Mouse (Mus musculus): ENCODE results near the gene Tbc1d15. TPM values are rescaled to one million over a fixed set of nuclear protein-coding genes. Genes with fewer than 3 reads are reported as not detected.

Tbc1d15 gene
- 10 to 100 TPM; 41.4 to 42.9 TPM for total RNA-seq (2021)
- long read RNA-seq, experiment 1, transcript Tbc1d15-201 (17 exons, 3,752 nt): major isoform, 34 of 42 reads
- long read RNA-seq, experiment 1, partial matches to known transcripts: 6 of 42 reads
- long read RNA-seq, experiment 1, other reads (novel, unspliced or antisense): 2 of 42 reads
- long read RNA-seq, experiment 2, transcript Tbc1d15-201 (17 exons, 3,752 nt): major isoform, 25 of 33 reads
- long read RNA-seq, experiment 2, partial matches to known transcripts: 6 of 33 reads
- long read RNA-seq, experiment 2, other reads (novel, unspliced or antisense): 2 of 33 reads

DNA sequence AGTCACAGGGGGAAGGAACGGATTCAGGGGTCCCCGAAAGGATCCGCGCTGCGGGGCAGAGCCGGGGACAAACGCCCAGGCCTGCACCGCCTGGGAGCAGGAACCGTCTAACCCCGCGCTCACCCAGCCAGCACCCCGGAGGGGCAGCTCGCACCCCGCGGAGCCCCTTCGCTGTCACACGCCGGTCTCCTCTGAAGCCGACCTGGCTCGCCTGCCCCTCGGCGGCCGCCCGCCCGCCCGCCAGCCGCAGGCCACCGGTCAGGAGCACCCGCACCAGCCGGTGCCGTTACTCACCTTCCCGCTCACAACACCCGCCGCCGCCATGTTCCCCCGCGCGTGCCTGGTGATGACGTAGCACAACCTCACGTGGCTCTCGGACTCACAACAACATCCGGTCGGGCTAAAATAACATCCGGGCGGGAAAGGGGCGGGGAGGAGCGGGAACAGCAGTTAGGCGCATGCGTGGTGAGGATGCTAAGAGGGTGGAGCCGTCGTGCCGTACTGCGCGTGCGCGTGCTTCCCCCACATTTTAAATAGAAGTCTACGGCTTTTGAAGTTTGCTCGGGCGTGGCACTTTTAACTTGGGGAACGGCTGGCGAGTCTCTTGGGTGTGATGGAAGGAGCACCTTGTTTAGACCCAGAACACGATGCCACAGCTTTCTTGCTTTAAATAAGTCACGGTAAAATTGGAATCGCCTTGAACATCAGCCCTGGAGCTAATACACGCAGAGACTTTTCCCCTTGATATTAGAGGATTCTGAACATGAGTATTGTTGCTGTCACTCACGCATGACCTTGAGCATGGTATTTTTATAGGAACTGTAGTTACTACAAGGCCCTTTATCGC is at the start of gene Tbc1d15:
Tbc1d15 (minus strand) TSS at position 380 of the 847 bp plus-strand sequence.
- DNase-seq (ENCODE audit: low spot score in 2 of 2): peak; percentile 98 to 99
- intact Hi-C loops (cut with DNase I): loop anchor here (5.0 kb wide), 2 partner anchors 41 to 61 kb away; no protein-coding TSS in a partner anchor

DNA sequence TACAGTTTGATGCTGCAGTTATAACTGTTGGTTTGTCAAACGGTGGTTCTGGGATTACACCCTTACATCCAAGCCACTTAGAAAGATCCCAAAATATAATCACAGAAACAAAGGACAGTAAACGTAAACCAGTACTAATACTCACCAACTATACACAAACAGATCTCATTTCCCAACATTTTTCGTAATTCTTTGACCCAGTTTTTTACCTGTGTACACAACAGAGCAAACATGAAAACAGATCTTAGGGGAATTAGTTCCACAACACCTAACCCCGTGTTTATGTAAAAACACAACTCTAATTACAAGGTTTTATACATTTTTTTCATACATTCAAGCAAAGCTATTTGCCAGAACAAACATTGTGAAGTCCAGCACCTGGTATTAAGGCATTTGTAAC is 47.4 kb upstream of the Tbc1d15 start:
- intact Hi-C loops (cut with DNase I): no loop called here
- no peak for DNase-seq (ENCODE audit: low spot score in 2 of 2)

DNA sequence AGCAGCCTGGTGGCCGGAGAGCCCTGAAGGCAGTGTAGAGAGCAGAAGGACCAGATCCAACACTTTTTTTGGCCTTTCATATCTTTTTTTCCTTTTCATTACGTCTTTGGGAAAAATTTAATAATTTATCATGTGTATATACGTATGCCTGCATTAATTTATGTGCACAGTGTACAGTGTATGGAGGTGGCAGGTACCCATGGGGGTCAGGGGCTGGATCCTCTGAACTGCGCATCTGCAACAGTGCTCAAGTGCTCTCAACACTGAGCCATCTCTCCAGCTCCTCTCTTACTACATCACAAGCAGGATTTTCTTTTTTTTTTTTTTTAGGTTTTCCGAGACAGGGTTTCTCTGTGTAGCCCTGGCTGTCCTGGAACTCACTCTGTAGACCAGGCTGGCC is 46.3 kb upstream of the Tbc1d15 start:
- intact Hi-C loops (cut with DNase I): no loop called here

DNA sequence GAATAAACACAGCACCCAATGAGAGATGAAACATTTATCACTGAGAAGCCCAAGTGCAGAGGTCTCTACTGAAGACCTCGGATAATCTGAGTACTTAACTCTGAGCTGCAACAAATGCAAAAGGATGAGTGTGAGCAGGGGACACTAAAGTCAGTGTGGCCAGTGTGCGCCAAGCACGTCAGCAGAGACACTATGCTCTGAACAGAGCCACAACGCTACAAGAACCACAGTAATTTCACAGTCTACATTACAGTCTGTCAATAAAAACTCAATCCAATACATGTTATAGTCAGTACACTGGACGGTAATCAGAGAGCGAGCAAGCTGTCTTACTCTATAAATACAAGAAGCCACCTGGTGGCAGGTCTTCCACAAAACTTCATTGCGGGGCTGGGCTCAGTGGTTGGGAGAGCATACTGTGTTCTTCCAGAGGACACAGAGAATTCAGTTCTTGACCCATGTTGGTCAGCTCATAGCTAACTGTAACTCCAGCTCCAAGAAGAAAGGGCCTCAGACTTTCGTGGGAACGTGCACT is 45.2 kb upstream of the Tbc1d15 start:
- intact Hi-C loops (cut with DNase I): no loop called here
- DNase-seq (ENCODE audit: low spot score in 2 of 2): no peak

More for the DNA sequence above, 46.3 kb upstream of the Tbc1d15 start:
- DNase-seq (ENCODE audit: low spot score in 2 of 2): no peak

DNA sequence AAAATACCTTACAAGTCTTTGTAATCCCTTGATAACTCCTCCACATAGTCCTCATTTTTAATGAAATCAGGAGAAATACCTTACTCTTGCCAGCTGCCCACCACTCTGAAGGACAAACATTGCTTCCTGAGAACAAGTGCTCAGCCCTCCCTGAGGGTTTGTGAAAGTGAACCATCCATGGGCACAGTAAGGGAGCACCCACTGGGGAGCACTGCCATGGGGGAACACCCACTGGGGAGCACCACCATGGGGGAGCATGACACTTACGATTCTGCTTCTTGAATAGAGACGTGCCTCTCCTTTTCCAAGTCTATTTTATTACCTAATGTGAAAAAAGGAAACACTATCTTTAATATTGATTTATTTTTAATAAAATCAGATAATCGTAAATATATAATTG is 43.9 kb upstream of the Tbc1d15 start:
- intact Hi-C loops (cut with DNase I): no loop called here
- no peak for DNase-seq (ENCODE audit: low spot score in 2 of 2)

DNA sequence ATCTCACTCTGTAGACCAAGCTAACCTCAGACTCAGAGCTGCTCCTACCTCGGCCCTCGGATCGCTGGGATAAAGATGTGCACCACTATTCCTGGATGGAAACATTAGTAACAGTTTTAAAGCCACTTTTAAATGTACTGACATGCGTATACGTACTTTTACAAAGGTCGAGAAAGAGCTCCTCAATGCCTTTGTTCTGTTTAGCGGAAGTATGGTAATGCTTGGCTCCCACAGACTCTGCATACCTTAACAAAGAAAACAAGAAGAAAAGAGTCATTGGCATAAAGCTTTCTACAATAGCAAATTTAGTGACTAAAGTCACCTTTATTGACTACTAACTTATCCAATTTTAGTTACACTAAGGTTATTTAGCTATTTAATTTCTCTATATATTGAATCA is 43.4 kb upstream of the Tbc1d15 start:
- intact Hi-C loops (cut with DNase I): loop anchor here (5.0 kb wide), 1 partner anchor 42 kb away; the partner anchor contains the start of gene Tbc1d15
- DNase-seq (ENCODE audit: low spot score in 2 of 2): no peak

DNA sequence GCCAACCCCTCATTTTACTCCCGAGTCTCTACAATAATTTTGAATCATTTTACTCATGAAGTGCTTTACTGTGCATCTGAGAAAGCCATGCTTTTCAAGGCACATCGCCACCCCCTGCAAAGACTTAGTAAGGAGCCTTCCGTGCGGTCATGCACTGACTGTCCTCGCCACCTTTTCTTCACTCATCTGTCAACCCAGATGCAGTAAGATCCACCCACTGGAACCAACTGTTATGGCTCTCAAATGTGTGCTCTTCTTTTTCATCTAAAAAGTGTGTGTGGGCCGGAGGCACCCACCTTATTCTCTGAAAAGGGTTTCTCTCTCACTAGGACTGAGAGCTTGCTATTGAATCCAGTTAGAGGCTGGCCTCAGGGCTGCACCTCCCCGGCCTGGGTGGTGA is 42.7 kb upstream of the Tbc1d15 start:
- intact Hi-C loops (cut with DNase I): loop anchor here (5.0 kb wide), 1 partner anchor 42 kb away; the partner anchor contains the start of gene Tbc1d15
- DNase-seq (ENCODE audit: low spot score in 2 of 2): no peak

DNA sequence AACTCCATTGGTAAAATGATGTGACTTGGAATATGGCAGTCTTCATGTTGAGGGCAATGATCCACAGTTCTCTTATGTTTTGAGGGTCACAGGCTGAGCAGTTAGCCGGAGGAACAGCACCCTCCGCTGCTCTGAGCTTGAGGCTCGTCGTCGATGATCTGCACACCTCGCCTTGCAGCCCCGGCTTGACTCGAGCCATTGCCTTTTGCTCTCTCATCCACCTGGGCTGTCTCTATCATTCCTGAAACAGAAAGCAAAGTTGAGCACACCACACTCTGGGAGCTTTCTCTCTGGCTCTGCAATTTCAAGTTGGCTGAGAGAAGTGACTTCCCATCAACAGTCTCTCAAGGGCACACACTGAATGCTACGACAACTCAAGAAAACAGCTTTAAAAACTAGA is 39.4 kb upstream of the Tbc1d15 start:
- intact Hi-C loops (cut with DNase I): loop anchor here (5.0 kb wide), 1 partner anchor 38 kb away; the partner anchor contains the start of gene Tbc1d15

DNA sequence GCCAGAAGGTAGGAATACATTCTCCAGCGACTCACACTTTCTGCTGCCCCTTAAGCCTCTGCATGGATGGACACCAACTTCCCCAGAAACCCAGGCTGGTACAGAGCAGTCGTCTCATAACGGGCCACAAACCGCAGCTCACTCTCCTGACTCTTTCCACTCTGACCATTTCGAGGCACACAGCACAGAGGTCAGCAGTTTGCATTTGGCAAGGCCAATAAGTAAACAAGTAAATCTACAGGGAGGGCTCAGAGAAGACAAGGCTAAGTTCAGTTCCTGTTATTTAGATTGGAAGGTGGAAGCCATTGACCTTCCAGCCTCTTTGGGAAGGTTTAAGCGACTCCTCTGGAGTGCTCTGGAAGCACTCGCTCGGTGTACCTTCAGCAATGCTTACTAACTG is 37.6 kb upstream of the Tbc1d15 start:
- intact Hi-C loops (cut with DNase I): no loop called here

More for the DNA sequence above, 39.4 kb upstream of the Tbc1d15 start:
- DNase-seq (ENCODE audit: low spot score in 2 of 2): no peak

DNA sequence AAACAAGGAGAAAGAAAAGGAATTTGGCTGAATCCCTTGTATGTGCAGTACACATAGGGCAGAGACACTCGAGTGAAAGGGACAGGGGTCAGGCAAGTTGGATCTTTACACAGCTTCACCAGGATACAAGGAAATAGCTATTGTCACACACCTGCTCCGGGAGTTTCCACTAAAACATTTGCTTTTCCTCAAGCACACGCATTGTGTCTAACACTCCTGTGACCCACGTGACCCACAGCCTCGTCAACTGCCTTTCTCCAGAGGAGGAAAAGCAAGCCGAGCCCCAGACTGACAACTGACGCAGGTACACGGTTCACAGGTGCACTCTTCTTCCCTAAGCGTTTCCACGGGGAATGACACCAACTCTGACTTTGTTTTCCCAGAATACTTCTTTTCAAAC is 32.9 kb upstream of the Tbc1d15 start:
- intact Hi-C loops (cut with DNase I): no loop called here
- no peak for DNase-seq (ENCODE audit: low spot score in 2 of 2)

More for the DNA sequence above, 37.6 kb upstream of the Tbc1d15 start:
- DNase-seq (ENCODE audit: low spot score in 2 of 2): no peak

DNA sequence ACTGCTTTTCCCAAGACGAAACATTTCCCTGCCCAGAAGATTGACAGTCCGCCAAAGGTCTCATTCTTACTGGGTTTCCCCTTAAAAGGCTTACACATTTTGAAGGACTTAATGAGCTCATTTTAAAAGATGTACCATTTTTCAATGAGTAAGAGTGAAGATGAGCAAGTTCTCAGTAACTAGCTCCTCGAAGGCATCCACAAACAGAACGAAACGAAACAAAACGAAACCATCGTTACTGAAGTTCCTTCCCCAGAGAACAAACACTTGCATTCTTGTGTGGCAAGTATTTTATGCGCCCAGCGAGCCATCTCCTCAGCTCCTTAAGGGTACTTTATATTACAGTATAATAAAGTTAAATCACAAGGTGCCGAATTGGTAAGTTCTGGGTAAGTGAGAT is 30.1 kb upstream of the Tbc1d15 start:
- no peak for DNase-seq (ENCODE audit: low spot score in 2 of 2)
- intact Hi-C loops (cut with DNase I): no loop called here

DNA sequence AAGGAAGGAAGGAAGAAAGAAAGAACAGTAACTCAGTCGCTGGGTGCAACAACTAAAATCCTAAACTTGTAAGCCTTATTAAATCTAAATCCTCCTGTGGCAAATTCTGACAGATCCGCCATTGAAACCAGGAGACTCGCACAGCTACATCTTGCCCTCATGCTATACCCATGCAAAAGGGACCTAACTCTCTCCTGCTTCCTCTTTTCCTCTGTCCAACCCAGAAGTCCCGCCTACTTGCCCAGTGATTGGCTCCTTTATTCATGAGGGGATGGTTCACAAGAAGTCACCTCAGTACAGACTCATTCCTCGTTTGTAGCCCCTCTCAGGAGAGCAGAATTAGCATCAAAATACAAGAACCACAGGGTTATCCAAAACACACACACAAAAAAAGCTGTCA is 20.4 kb upstream of the Tbc1d15 start:
- DNase-seq (ENCODE audit: low spot score in 2 of 2): no peak

DNA sequence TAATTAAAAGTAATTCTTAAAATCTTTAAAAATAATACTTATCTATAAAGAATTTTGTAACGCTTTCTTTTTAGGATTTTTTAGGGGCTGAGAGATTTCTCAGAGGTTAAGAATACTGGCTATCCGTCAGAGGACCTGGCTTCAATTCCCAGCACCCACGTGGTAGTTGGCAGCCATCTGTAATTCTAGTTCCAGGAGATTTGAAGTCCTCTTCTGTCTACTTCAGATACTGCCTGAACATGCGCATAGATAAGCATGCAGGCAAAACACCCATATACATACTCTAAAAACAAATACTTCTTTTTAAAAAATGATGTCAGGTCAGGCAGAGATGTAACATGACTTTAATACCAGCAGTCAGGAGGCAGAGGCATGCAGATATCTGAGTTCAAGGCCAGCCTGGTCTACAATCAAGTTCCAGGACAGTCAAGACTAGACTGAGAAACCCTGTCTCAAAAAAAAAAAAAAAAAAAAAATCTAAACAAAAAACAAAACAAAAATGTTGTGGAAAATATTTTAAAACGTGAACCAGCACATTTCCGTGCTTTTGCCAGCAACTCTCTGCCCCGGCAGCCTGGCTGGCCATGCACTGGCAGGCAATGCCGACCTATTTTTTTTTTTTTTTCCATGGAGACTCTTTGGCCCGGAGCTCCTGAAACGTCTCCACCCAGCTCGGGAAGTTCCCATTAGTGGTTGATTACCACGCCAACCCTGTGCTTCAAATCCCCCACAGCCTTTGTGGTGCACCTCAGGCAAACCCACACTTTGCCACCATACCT is 19.5 kb upstream of the Tbc1d15 start:
- intact Hi-C loops (cut with DNase I): no loop called here
- no peak for DNase-seq (ENCODE audit: low spot score in 2 of 2)

More for the DNA sequence above, 20.4 kb upstream of the Tbc1d15 start:
- intact Hi-C loops (cut with DNase I): no loop called here

DNA sequence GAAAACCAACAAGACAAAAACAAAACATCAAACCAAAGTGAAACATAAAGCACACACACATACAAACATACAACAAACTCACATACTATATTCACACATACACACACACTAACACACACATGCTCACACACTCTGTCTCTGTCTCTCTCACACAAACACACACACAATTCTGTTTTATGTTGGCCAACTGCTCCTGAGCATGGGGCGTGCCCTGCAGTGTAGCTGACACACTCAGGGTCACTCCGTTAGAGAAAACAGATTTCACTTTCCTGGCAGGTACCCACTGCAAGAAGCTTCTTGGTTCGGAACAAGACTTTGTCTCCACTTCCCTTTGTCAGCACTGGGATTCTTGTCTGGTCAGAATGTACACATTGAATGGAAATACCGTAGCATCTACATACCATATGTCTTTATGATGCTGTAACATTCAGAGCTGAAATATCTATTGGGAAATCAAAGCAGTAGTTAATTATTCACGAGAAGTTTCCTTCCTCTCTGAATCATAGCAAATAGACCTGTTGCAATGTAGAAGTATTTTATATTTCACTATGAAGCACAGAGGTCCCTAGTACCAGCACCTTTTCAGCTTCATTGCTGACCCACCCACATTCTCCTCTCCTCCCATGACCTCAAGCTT is 11.8 kb upstream of the Tbc1d15 start:
- no peak for DNase-seq (ENCODE audit: low spot score in 2 of 2)

DNA sequence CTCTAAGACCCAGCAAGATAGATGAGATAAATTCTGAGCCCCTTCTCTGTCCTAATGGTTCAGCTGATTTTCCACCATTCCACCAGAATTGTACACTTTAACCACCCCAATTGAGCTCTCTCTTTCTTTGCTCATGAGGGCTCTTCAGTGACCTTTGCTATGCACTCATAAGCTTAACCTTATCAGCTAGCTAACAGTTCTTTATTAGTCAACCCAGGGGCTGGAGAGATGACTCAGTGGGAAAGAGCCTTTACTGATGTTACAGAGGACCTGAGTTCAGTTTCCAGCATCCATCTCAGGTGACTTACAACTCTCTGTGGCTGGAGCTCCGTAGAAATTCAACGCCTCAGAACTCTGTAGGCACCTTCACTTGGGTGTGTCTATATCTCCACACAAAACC is 11.0 kb upstream of the Tbc1d15 start:
- intact Hi-C loops (cut with DNase I): no loop called here

More for the DNA sequence above, 11.8 kb upstream of the Tbc1d15 start:
- intact Hi-C loops (cut with DNase I): no loop called here

DNA sequence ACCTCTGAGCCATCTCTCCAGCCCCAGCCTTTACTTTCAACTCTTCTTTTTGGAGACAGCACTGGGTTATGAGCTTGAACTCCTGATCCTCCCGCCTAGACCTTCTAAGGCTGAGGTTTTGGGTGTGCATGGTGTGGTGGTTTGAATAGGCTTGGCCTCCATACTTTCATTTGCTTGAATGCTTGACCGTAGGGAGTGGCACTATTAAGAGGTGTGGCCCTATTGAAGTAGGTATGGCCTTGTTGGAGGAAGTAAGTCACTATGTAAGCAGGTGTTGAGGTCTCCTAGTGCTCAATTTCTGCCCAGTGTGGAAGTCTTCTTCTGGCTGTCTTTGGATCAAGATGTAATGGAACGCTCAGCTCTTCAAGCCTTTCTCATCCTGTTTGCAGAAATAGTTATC is 10.2 kb upstream of the Tbc1d15 start:
- intact Hi-C loops (cut with DNase I): no loop called here
- no peak for DNase-seq (ENCODE audit: low spot score in 2 of 2)

More for the DNA sequence above, 11.0 kb upstream of the Tbc1d15 start:
- DNase-seq (ENCODE audit: low spot score in 2 of 2): no peak

DNA sequence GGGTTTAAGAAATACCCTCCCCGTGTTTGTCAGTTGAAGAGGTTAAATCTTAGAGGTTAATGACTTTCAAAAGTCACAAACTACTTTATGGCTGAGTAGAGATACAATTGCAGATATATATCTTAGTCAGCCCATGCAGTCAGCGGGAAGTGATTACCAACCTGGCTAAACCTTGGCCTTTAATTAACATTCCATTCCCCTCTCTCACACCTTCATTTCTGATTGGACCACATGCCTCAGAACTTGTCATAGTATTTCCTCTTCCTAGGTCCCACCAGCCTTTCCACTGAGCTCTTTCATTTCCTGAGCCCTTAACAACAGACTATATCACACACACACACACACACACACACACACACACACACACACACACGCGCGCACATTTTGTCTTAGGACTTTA is 4.9 kb upstream of the Tbc1d15 start:
- intact Hi-C loops (cut with DNase I): no loop called here
- DNase-seq (ENCODE audit: low spot score in 2 of 2): no peak

DNA sequence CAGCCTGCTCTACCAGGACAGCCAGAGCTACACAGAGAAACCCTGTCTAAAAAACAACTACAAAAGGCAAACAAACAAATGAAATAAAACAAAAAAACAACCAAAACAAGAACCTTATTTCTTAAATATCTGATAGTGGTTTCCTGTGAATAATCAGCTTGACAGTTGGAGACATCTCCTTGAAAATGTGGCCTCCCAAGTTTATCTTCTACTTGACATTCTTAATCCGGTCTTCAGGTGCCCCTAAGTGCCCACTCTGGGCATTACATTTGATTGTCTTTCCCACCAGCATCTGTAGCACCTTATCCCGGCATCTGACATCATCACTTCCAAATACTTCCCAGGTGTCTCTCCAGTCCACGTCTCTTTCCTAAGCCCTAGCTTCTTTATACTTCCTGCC is 2.3 kb upstream of the Tbc1d15 start:
- intact Hi-C loops (cut with DNase I): loop anchor here (5.0 kb wide), 2 partner anchors 39 to 59 kb away; no protein-coding TSS in a partner anchor
- no peak for DNase-seq (ENCODE audit: low spot score in 2 of 2)

DNA sequence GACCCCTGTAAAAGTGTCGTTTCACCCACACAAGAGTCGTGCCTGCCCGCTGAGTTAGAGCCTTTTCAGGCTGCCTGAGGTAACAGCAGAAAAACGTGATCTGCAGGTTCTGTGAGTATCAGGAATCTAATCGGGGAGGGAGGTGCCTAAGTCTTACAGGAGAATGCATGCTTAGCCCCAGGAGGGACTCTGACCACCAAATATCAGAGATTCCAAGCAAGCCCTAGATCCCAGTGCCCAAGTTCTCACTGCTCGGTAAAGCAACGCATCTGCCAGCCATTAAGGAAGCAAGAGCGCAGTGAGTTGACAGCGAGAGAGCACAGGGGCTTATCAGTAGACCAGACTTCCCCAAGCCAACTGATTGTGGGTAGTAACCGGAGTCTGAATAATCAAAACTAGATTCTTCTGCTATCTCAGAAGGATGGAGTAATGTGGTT is 1.1 kb upstream of the Tbc1d15 start:
- DNase-seq (ENCODE audit: low spot score in 2 of 2): no peak
- intact Hi-C loops (cut with DNase I): loop anchor here (5.0 kb wide), 2 partner anchors 40 to 60 kb away; no protein-coding TSS in a partner anchor

Data from left cerebral cortex, postnatal 14 days (tissue).